Mouse (Mus musculus) lung, embryonic 16.5 days (tissue): Measurements from ENCODE around the gene Gm11733. TPM values are rescaled to one million over a fixed set of nuclear protein-coding genes. Genes with fewer than 3 reads are reported as not detected.

Experiments used
- ATAC-seq: fragments of 200-750 bp; cut with Nextera tagmentation; 2 replicates; pipeline ENCODE4 v1.8.0; 2017; ENCODE audit warnings: low read depth, mild to moderate bottlenecking, moderate library complexity
- H3K27ac ChIP-seq: fragments of 300-500 bp; sonication (generic); 2 replicates; pipeline ENCODE4 v1.5.1; 2014; ENCODE audit warnings: mild to moderate bottlenecking, control low read depth, low read length
- H3K27me3 ChIP-seq: fragments of 300-500 bp; sonication (generic); 2 replicates; pipeline ENCODE4 v1.6.1; 2014; ENCODE audit warnings: low read depth, low read length, mixed read lengths; ENCODE audit not compliant: control insufficient read depth, insufficient read depth
- H3K36me3 ChIP-seq: fragments of 300-500 bp; sonication (generic); 2 replicates; pipeline ENCODE4 v1.6.1; 2014; ENCODE audit warnings: low read length; ENCODE audit not compliant: control insufficient read depth, insufficient read depth
- H3K4me1 ChIP-seq: fragments of 300-500 bp; sonication (generic); replicated peaks from 2 replicates; pipeline ENCODE4 v1.6.1; 2014; ENCODE audit warnings: low read length, mixed read lengths; ENCODE audit not compliant: control insufficient read depth, insufficient read depth
- H3K4me2 ChIP-seq: fragments of 300-500 bp; sonication (generic); 2 replicates; pipeline ENCODE4 v1.6.1; 2014; ENCODE audit warnings: low read depth, low read length, control low read depth
- H3K4me3 ChIP-seq: fragments of 300-500 bp; sonication (generic); 2 replicates; pipeline ENCODE4 v1.5.1; 2014; ENCODE audit warnings: mild to moderate bottlenecking, low read length, control low read depth
- H3K9ac ChIP-seq: fragments of 300-500 bp; sonication (generic); 2 replicates; pipeline ENCODE4 v1.6.1; 2014; ENCODE audit warnings: low read length, control low read depth
- H3K9me3 ChIP-seq: fragments of 300-500 bp; sonication (generic); 2 replicates; pipeline ENCODE4 v1.6.1; 2016; ENCODE audit warnings: low read length; ENCODE audit not compliant: control insufficient read depth
- WGBS: fragments of 180-500 bp; shearing (Covaris S2); extraction: QIAGEN DNeasy Blood & Tissue Kit; methylation state at CpG from one replicate; pipeline ENCODE4 v1.1.7; 2014; 5-methylcytosine and 5-hydroxymethylcytosine counted together
- polyA plus RNA-seq: library from polyadenylated mRNA; unstranded; fragments of >200 nt; fragmentation: Nextera tagmentation; extraction: Ambion mirVana; gene quantifications from 2 replicates; pipeline ENCODE4 v1.2.1, GENCODE M21; 2015

The Gm11733 gene
- polyA plus RNA-seq, 1 experiment from 2014 or later = not detected

DNA sequence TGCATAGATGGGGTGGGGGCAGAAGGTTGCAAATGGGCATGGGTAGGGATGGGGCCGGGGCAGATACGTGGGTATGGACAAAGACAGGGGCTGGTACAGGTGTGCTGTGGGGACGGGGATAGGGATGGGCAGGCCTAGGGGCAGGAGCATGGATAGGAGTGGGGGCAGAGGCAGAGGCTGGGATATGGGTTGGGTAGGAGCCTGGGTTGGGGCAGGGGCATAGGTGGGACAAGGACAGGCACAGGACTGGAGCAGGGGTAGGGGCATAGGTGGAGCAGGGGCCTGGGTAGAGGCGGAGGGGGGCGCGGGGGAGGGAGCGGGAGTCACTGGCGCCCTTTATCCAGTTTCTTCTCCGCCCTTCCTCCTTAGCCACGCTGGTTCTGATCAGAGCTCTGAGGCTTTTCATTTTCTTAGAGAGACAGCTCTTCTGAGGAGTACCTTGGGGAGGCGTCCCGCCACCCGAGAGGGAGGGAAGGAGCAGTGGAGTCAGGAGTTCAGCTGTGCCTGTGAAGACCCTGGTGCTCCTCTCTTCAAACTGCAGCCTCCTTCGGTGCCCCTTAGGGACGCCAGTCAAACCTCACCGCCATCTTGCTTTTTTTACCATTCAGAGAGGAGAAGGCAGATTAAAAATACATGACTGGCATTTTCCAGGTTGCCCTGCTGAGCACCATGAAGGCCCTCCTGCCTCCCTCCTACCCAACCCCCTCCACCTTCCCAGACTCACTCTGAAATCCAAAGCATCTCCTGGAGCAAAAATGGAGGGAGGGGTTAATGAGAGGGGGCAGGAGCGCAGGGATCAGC is 7.4 kb downstream of the Gm11733 start:
- H3K4me1 ChIP-seq = no peaks in the 10 kb centered on the region
- 73% methylated on average over 16 of the region's 17 CpGs for WGBS
- peaks cover 8% of the 10 kb centered on the region for H3K27me3 ChIP-seq
- ATAC-seq = no peak
- no peak overlapping the region for H3K4me3 ChIP-seq
- H3K27ac ChIP-seq = no peak overlapping the region
- H3K9ac ChIP-seq = no peak overlapping the region
- no peaks in the 10 kb centered on the region for H3K36me3 ChIP-seq
- H3K4me2 ChIP-seq = no peak overlapping the region
- no peaks in the 10 kb centered on the region for H3K9me3 ChIP-seq

GRCm38 (mm10) chr11:117492209-117492505 is 8.0 kb downstream of the Gm11733 start:
- Histone ChIP-seq H3K9me3 (no peaks in the 10 kb centered on the region), H3K4me2 (no peak overlapping the region), H3K36me3 (no peaks in the 10 kb centered on the region), H3K4me3 (no peak overlapping the region), H3K27ac (no peak overlapping the region), H3K27me3 (peaks cover 8% of the 10 kb centered on the region), H3K4me1 (peaks cover 1% of the 10 kb centered on the region; the same call in 1 of the 2 replicates), H3K9ac (no peak overlapping the region)
- WGBS = 37% methylated on average over 1 of the region's 1 CpGs
- ATAC-seq = no peak

DNA sequence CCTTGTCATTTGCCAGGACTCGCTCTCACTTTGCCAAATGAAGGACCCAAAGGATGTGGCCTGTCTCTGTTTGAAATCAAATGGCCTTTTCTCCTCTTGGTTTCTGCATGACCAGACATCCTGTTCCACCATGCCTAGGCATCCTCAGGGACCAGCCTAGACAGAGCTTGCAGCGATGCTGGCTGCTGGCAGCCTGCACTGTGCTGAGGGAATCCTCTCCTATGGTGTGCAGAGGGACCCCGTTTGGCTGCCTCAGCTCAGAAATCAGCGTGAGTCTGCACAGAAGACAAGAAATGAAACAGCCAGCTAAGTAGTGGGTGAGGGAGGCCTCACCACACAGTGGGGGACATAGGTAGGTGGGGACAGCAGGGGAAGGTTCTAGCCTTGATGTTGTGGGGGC is 12.6 kb downstream of the Gm11733 start:
- H3K9me3 ChIP-seq = no peaks in the 10 kb centered on the region
- H3K27ac ChIP-seq = no peak overlapping the region
- H3K4me2 ChIP-seq = no peak overlapping the region
- H3K36me3 ChIP-seq = no peaks in the 10 kb centered on the region
- no peak overlapping the region for H3K9ac ChIP-seq
- no peak overlapping the region for H3K4me3 ChIP-seq
- peaks cover 8% of the 10 kb centered on the region for H3K27me3 ChIP-seq
- H3K4me1 ChIP-seq = peaks cover 6% of the 10 kb centered on the region
- no peak for ATAC-seq
- WGBS = 39% methylated on average over 4 of the region's 4 CpGs

GRCm38 (mm10) chr11:117497256-117498136 is 13.3 kb downstream of the Gm11733 start:
- Histone ChIP-seq H3K36me3 (no peaks in the 10 kb centered on the region), H3K9me3 (no peaks in the 10 kb centered on the region), H3K4me1 (peaks cover 6% of the 10 kb centered on the region), H3K27ac (peak overlapping the region; percentile 65), H3K4me3 (no peak overlapping the region), H3K27me3 (peaks cover 8% of the 10 kb centered on the region), H3K9ac (no peak overlapping the region), H3K4me2 (peak overlapping the region; percentile 29)
- WGBS = 7% methylated on average over 16 of the region's 16 CpGs
- ATAC-seq = peak; percentile 98

DNA sequence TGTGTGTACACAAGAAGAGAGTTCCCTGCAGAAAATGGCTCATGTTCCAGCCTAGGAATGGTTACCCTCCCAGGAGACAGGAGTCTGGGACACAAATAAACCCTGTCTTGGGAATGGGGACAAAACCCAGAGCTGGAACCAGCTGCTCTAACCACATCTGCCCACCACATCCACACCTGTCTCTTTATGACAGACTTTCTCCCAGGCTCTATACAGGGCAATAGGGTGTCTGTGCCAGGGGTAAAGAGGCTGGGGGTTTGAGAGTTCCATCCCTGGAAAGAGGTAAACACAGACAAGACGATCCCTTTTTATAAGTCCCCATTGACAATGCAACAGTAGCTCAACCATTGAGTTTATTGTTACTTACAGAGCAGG is 14.0 kb downstream of the Gm11733 start:
- H3K9ac ChIP-seq = no peak overlapping the region
- no peak for ATAC-seq
- H3K9me3 ChIP-seq = no peaks in the 10 kb centered on the region
- H3K4me1 ChIP-seq = peaks cover 6% of the 10 kb centered on the region
- peaks cover 8% of the 10 kb centered on the region for H3K27me3 ChIP-seq
- H3K4me3 ChIP-seq = no peak overlapping the region
- H3K36me3 ChIP-seq = no peaks in the 10 kb centered on the region
- no peak overlapping the region; the same call in 1 of the 2 replicates for H3K4me2 ChIP-seq
- WGBS = 39% methylated on average over 1 of the region's 1 CpGs
- peak overlapping the region; percentile 65 for H3K27ac ChIP-seq

- 81% methylated on average over 4 of the region's 4 CpGs for WGBS
- Histone ChIP-seq H3K9ac (no peak overlapping the region), H3K4me3 (no peak overlapping the region), H3K36me3 (no peaks in the 10 kb centered on the region), H3K27me3 (no peaks in the 10 kb centered on the region), H3K4me1 (no peaks in the 10 kb centered on the region), H3K4me2 (no peak overlapping the region), H3K9me3 (no peaks in the 10 kb centered on the region), H3K27ac (no peak overlapping the region)
- ATAC-seq = no peak
These were observed 24.8 kb downstream of the Gm11733 start for GRCm38 (mm10) chr11:117508972-117509371.

GRCm38 (mm10) chr11:117515718-117516421 is 31.7 kb downstream of the Gm11733 start:
- no peaks in the 10 kb centered on the region for H3K36me3 ChIP-seq
- no peak overlapping the region for H3K4me3 ChIP-seq
- 0 out of 2 replicates have a peak, but pooled peaks cover 2% of the 10 kb centered on the region for H3K4me1 ChIP-seq
- H3K9ac ChIP-seq = no peak overlapping the region
- no peaks in the 10 kb centered on the region for H3K27me3 ChIP-seq
- H3K9me3 ChIP-seq = no peaks in the 10 kb centered on the region
- H3K27ac ChIP-seq = no peak overlapping the region
- no peak for ATAC-seq
- WGBS = 62% methylated on average over 10 of the region's 10 CpGs
- no peak overlapping the region for H3K4me2 ChIP-seq

- H3K4me2 ChIP-seq = no peak overlapping the region
- H3K9ac ChIP-seq = no peak overlapping the region
- ATAC-seq = no peak
- H3K27ac ChIP-seq = no peak overlapping the region
- WGBS = 85% methylated on average over 3 of the region's 3 CpGs
- no peaks in the 10 kb centered on the region for H3K36me3 ChIP-seq
- 0 out of 2 replicates have a peak, but pooled peaks cover 2% of the 10 kb centered on the region for H3K4me1 ChIP-seq
- H3K9me3 ChIP-seq = no peaks in the 10 kb centered on the region
- H3K4me3 ChIP-seq = no peak overlapping the region
- no peaks in the 10 kb centered on the region for H3K27me3 ChIP-seq
These were observed 32.2 kb downstream of the Gm11733 start for GRCm38 (mm10) chr11:117516422-117516796.
